Mouse (Mus musculus) MEL (cell line): ENCODE measurements around the gene Cdc42se2.

ENCODE experiments used
- CTCF ChIP-seq, 3 experiments: IDR thresholded peaks in 2 of 3; conservative IDR thresholded peaks in 1 of 3; 2 replicates each; pipeline ENCODE4 v1.5.1; 2011 to 2012; ENCODE audit warnings: low read length in 3 of 3, low read depth in 2 of 3, mild to moderate bottlenecking in 2 of 3, improper control_type of control experiment in 1 of 3, inconsistent platforms in 1 of 3, mixed read lengths in 1 of 3, moderate library complexity in 1 of 3; ENCODE audit not compliant: control insufficient read depth in 1 of 3, insufficient read depth in 1 of 3, poor library complexity in 1 of 3, severe bottlenecking in 1 of 3
- EP300 ChIP-seq, 2 experiments: IDR thresholded peaks; 2 replicates each; pipeline ENCODE4 v1.6.1; 2011; ENCODE audit warnings: improper control_type of control experiment in 2 of 2, low read length in 2 of 2, low read depth in 1 of 2, mild to moderate bottlenecking in 1 of 2
- ETS1 ChIP-seq: IDR thresholded peaks from 2 replicates; pipeline ENCODE4 v1.6.1; 2012; ENCODE audit warnings: low read depth, mild to moderate bottlenecking, inconsistent platforms, low read length, improper control_type of control experiment, moderate library complexity
- GABPA ChIP-seq: IDR thresholded peaks from 2 replicates; pipeline ENCODE4 v1.6.1; 2012; ENCODE audit warnings: low read depth, mild to moderate bottlenecking, inconsistent platforms, low read length, improper control_type of control experiment, moderate library complexity
- GATA1 ChIP-seq: IDR thresholded peaks from 2 replicates; pipeline ENCODE4 v1.6.1; 2011; ENCODE audit warnings: low read depth, low read length, improper control_type of control experiment
- MAFK ChIP-seq: IDR thresholded peaks from 2 replicates; pipeline ENCODE4 v1.6.1; 2011; ENCODE audit warnings: low read depth, mild to moderate bottlenecking, low read length, improper control_type of control experiment, borderline replicate concordance
- MAX ChIP-seq: IDR thresholded peaks from 2 replicates; pipeline ENCODE4 v1.6.1; 2011; ENCODE audit warnings: low read length, improper control_type of control experiment
- MYB ChIP-seq: IDR thresholded peaks from 2 replicates; pipeline ENCODE4 v1.6.1; 2011; ENCODE audit warnings: mild to moderate bottlenecking, low read depth, low read length, improper control_type of control experiment
- NELFE ChIP-seq: IDR thresholded peaks from 2 replicates; pipeline ENCODE4 v1.6.1; 2011; ENCODE audit warnings: low read depth, low read length, improper control_type of control experiment
- POLR2A ChIP-seq, 2 experiments: IDR thresholded peaks; 2 replicates each; pipeline ENCODE4 v1.6.1; 2011 to 2012; ENCODE audit warnings: low read length in 2 of 2, mild to moderate bottlenecking in 2 of 2, control low read depth in 1 of 2, improper control_type of control experiment in 1 of 2, low read depth in 1 of 2, moderate library complexity in 1 of 2; ENCODE audit not compliant: control insufficient read depth in 1 of 2, insufficient read depth in 1 of 2, poor library complexity in 1 of 2
- TAL1 ChIP-seq: IDR thresholded peaks from 2 replicates; pipeline ENCODE4 v1.6.1; 2012; ENCODE audit warnings: mild to moderate bottlenecking, inconsistent platforms, low read length, moderate library complexity, mixed read lengths
- USF1 ChIP-seq: IDR thresholded peaks from 2 replicates; pipeline ENCODE4 v1.6.1; 2014; ENCODE audit warnings: low read depth, mild to moderate bottlenecking, inconsistent platforms, low read length, improper control_type of control experiment, moderate library complexity
- ZNF384 ChIP-seq: IDR thresholded peaks from 2 replicates; pipeline ENCODE4 v1.6.1; 2012; ENCODE audit warnings: low read depth, mild to moderate bottlenecking, inconsistent platforms, low read length, improper control_type of control experiment

DNA sequence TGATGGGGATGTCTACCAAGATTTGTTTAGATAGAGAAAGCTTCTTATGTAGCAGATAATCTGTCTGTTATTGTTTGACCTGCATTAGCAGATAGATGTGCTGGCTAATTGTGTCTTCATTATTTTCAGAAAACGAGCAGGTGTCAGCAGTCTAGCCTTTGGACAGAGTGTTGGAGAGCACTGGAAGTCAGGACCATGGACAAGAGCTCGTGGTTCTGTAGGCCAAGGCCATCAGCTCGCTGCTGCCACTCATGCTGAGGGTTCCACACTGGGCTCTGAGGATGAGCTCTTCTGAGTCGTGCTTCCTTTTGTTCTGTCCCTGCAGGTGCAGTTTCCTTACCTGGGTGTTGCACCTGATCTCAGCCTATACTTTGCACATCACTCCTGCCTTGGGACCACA is 91.5 kb downstream of the Cdc42se2 start:
- TF ChIP-seq CTCF (IDR thresholded peaks at IDR 0.05 in 2 of 3, conservative IDR thresholded peaks at IDR 0.05 in 1 of 3; ENCODE audit: control insufficient read depth in 1 of 3, insufficient read depth in 1 of 3, low read depth in 2 of 3, low read length in 3 of 3, poor library complexity in 1 of 3, severe bottlenecking in 1 of 3): no peak
- no peak for TF ChIP-seq GABPA
- no peak for TF ChIP-seq EP300 (IDR thresholded peaks at IDR 0.05; ENCODE audit: low read depth in 1 of 2, low read length in 2 of 2)
- no peak for TF ChIP-seq GATA1
- no peak for TF ChIP-seq POLR2A (IDR thresholded peaks at IDR 0.05; ENCODE audit: control insufficient read depth in 1 of 2, insufficient read depth in 1 of 2, low read depth in 1 of 2, low read length in 2 of 2, poor library complexity in 1 of 2)
- no peak for TF ChIP-seq ZNF384
- TF ChIP-seq MYB: no peak
- no peak for TF ChIP-seq MAX
- no peak for TF ChIP-seq NELFE
- TF ChIP-seq TAL1: no peak
- TF ChIP-seq ETS1: no peak
- no peak for TF ChIP-seq MAFK
- no peak for TF ChIP-seq USF1
